Mouse (Mus musculus): ENCODE data around the gene Bcl3.
"Not testable (repeated sequence)": the region's sequence is repeated elsewhere in the genome, so short reads cannot be mapped to it uniquely, and the experiment has no call there.

Gene Bcl3

GRCm38 (mm10) chr7:19806356-19806969 is 16.1 kb downstream of the Bcl3 start:
- no peak for DNase-seq (ENCODE audit: low read depth, low spot score)

GRCm38 (mm10) chr7:19802995-19803394 is 19.6 kb downstream of the Bcl3 start:
- no peak for DNase-seq (ENCODE audit: low read depth, low spot score)

GRCm38 (mm10) chr7:19800764-19801163 is 21.8 kb downstream of the Bcl3 start:
- DNase-seq (ENCODE audit: low read depth, low spot score) = no peak

- DNase-seq (ENCODE audit: low read depth, low spot score) = no peak
Measured at GRCm38 (mm10) chr7:19796697-19797588, 25.6 kb downstream of the Bcl3 start, which contains the start of gene Cblc. TSS of gene Cblc (minus strand) at chr7:19796809.

- DNase-seq (ENCODE audit: low read depth, low spot score) = no peak
Measured at GRCm38 (mm10) chr7:19796254-19796653, 26.3 kb downstream of the Bcl3 start.

GRCm38 (mm10) chr7:19795236-19795635 is 27.3 kb downstream of the Bcl3 start:
- DNase-seq (ENCODE audit: low read depth, low spot score) = no peak

- no peak for DNase-seq (ENCODE audit: low read depth, low spot score)
Measured at GRCm38 (mm10) chr7:19792701-19793630, 29.6 kb downstream of the Bcl3 start.

- DNase-seq (ENCODE audit: low read depth, low spot score) = not testable (repeated sequence)
Measured at GRCm38 (mm10) chr7:19791504-19791903, 31.1 kb downstream of the Bcl3 start.

GRCm38 (mm10) chr7:19789904-19790347 is 32.6 kb downstream of the Bcl3 start:
- no peak for DNase-seq (ENCODE audit: low read depth, low spot score)

- no peak for DNase-seq (ENCODE audit: low read depth, low spot score)
Measured at GRCm38 (mm10) chr7:19785874-19786458, 36.6 kb downstream of the Bcl3 start.

- DNase-seq (ENCODE audit: low read depth, low spot score) = no peak
Measured at GRCm38 (mm10) chr7:19784764-19785535, 37.6 kb downstream of the Bcl3 start.

- DNase-seq (ENCODE audit: low read depth, low spot score) = no peak
Measured at GRCm38 (mm10) chr7:19783630-19784029, 38.9 kb downstream of the Bcl3 start.

GRCm38 (mm10) chr7:19782645-19783044 is 39.9 kb downstream of the Bcl3 start:
- DNase-seq (ENCODE audit: low read depth, low spot score) = no peak

- DNase-seq (ENCODE audit: low read depth, low spot score) = no peak
Measured at GRCm38 (mm10) chr7:19781741-19782140, 40.8 kb downstream of the Bcl3 start.

GRCm38 (mm10) chr7:19779903-19780302 is 42.7 kb downstream of the Bcl3 start:
- DNase-seq (ENCODE audit: low read depth, low spot score) = no peak

- no peak for DNase-seq (ENCODE audit: low read depth, low spot score)
Measured at GRCm38 (mm10) chr7:19778645-19779044, 43.9 kb downstream of the Bcl3 start.

- no peak for DNase-seq (ENCODE audit: low read depth, low spot score)
Measured at GRCm38 (mm10) chr7:19777049-19777723, 45.4 kb downstream of the Bcl3 start.

GRCm38 (mm10) chr7:19771682-19772081 is 50.9 kb downstream of the Bcl3 start:
- no peak for DNase-seq (ENCODE audit: low read depth, low spot score)

- no peak for DNase-seq (ENCODE audit: low read depth, low spot score)
Measured at GRCm38 (mm10) chr7:19770984-19771391, 51.6 kb downstream of the Bcl3 start, which contains the start of gene Bcam. TSS of gene Bcam (minus strand) at chr7:19771016.

GRCm38 (mm10) chr7:19770375-19770754 is 52.2 kb downstream of the Bcl3 start:
- no peak for DNase-seq (ENCODE audit: low read depth, low spot score)

Measured in brain, embryonic 18.5 days (tissue).